Comparison of ENCODE assay signal across 20 mouse cellular contexts in genomic region chr11:61553015-61553754, GRCm38 (mm10). TPM values are rescaled to one million over a fixed set of nuclear protein-coding genes. Genes with fewer than 3 reads are reported as not detected.
DNase-seq lines count a peak whose midpoint lies in the region; ATAC-seq and TF ChIP-seq lines count a peak whose summit lies in the region.
"Had no signal": no experiment of that assay in that cellular context is flagged by ENCODE, and none has a peak within 500 bp of the region (broad histone marks: within the 10 kb centered on the region; RNA-seq: fewer than 3 reads in every experiment).

No protein-coding gene starts in this region.

- intact Hi-C loops in left cerebral cortex, adult 2 months (cut with DNase I): no loop called here

- no peak for DNase-seq in left cerebral cortex, adult 2 months (ENCODE audit: extremely low spot score in 1 of 2, low spot score in 2 of 2)
- DNase-seq in left cerebral cortex, adult 9 months (ENCODE audit: low spot score in 2 of 2): no peak
- peak; percentile 72 to 75 for DNase-seq in cerebellum, postnatal 25 days
- DNase-seq: B cell, adult 2 months; heart, adult 18-20 months; kidney, adult 11 months; lung, postnatal 10 days; thymus, postnatal 25 days had no signal

- H3K4me2 ChIP-seq in forebrain, embryonic 15.5 days (replicated peaks): no peak overlapping the region
- H3K4me2 ChIP-seq in forebrain, embryonic 12.5 days: no peak overlapping the region
- H3K4me2 ChIP-seq: forebrain, embryonic 13.5 days; limb, embryonic 13.5 days; liver, embryonic 15.5 days; neural tube, embryonic 12.5 days had no signal

- peaks cover 23% of the 10 kb centered on the region for H3K4me1 ChIP-seq in forebrain, embryonic 15.5 days
- H3K4me1 ChIP-seq in forebrain, embryonic 12.5 days: 0 out of 2 replicates have a peak, but pooled peaks cover 7% of the 10 kb centered on the region
- peaks cover 23% of the 10 kb centered on the region; the same call in 1 of the 2 replicates for H3K4me1 ChIP-seq in brown adipose tissue, adult 24 weeks (ENCODE audit: control insufficient read depth, insufficient read depth, insufficient read length, low read length)
- H3K4me1 ChIP-seq: limb, embryonic 13.5 days; liver, embryonic 15.5 days; neural tube, embryonic 12.5 days had no signal

- no peaks in the 10 kb centered on the region for H3K27me3 ChIP-seq in forebrain, embryonic 15.5 days
- H3K27me3 ChIP-seq in forebrain, embryonic 12.5 days: no peaks in the 10 kb centered on the region
- H3K27me3 ChIP-seq: forebrain, embryonic 13.5 days; limb, embryonic 13.5 days; liver, embryonic 15.5 days; neural tube, embryonic 12.5 days; Patski had no signal

- 0 out of 2 replicates have a peak overlapping the region, but pooled peaks have one; percentile 15 for H3K27ac ChIP-seq in forebrain, embryonic 15.5 days (replicated peaks)
- no peak overlapping the region for H3K27ac ChIP-seq in forebrain, embryonic 12.5 days
- H3K27ac ChIP-seq in left cerebral cortex, adult 2 months: peak overlapping the region; percentile 55
- 0 out of 2 replicates have a peak overlapping the region, but pooled peaks have one; percentile 13 for H3K27ac ChIP-seq in brown adipose tissue, adult 24 weeks (replicated peaks; ENCODE audit: low read depth, low read length)
- H3K27ac ChIP-seq: forebrain, embryonic 13.5 days; kidney, postnatal 0 days; limb, embryonic 13.5 days; liver, embryonic 15.5 days; neural tube, embryonic 12.5 days had no signal

- no peak for ATAC-seq in forebrain, embryonic 15.5 days (replicated peaks)
- no peak for ATAC-seq in forebrain, embryonic 12.5 days (ENCODE audit: low FRiP score)
- no peak for ATAC-seq in inflammation-experienced regulatory T-cells, adult 6 months
- no peak for ATAC-seq in megakaryocyte-erythroid progenitor cell, adult 5-6 weeks (replicated peaks; ENCODE audit: low FRiP score, low TSS enrichment, poor library complexity, severe bottlenecking)
- ATAC-seq: forebrain, embryonic 13.5 days; Patski had no signal

- H3K9ac ChIP-seq in forebrain, embryonic 15.5 days (replicated peaks): no peak overlapping the region
- H3K9ac ChIP-seq in forebrain, embryonic 12.5 days: no peak overlapping the region
- H3K9ac ChIP-seq: forebrain, embryonic 13.5 days; limb, embryonic 13.5 days; liver, embryonic 15.5 days; neural tube, embryonic 12.5 days had no signal

- no peaks in the 10 kb centered on the region for H3K36me3 ChIP-seq in forebrain, embryonic 15.5 days
- H3K36me3 ChIP-seq in forebrain, embryonic 12.5 days (replicated peaks): no peaks in the 10 kb centered on the region
- H3K36me3 ChIP-seq: liver, embryonic 15.5 days; neural tube, embryonic 12.5 days had no signal

- H3K9me3 ChIP-seq in forebrain, embryonic 15.5 days: no peaks in the 10 kb centered on the region
- no peaks in the 10 kb centered on the region for H3K9me3 ChIP-seq in forebrain, embryonic 12.5 days
- H3K9me3 ChIP-seq: forebrain, embryonic 13.5 days; limb, embryonic 13.5 days; liver, embryonic 15.5 days; neural tube, embryonic 12.5 days had no signal

- 62% methylated on average over 3 of the region's 3 CpGs for WGBS in forebrain, embryonic 15.5 days
- 82% methylated on average over 3 of the region's 3 CpGs for WGBS in forebrain, embryonic 12.5 days

- TF ChIP-seq CTCF in left cerebral cortex, adult 2 months (IDR thresholded peaks at IDR 0.05): peak; percentile 15

- no peak overlapping the region for H3K4me3 ChIP-seq in forebrain, embryonic 15.5 days
- H3K4me3 ChIP-seq in forebrain, embryonic 12.5 days (replicated peaks): no peak overlapping the region
- no peak overlapping the region for H3K4me3 ChIP-seq in left cerebral cortex, adult 2 months
- H3K4me3 ChIP-seq in brown adipose tissue, adult 24 weeks (ENCODE audit: insufficient read depth, low read depth, low read length): no peak overlapping the region
- H3K4me3 ChIP-seq: forebrain, embryonic 13.5 days; limb, embryonic 13.5 days; liver, embryonic 15.5 days; neural tube, embryonic 12.5 days had no signal

RNA-seq across cellular contexts. Expression of gene Epn2, which starts 26.3 kb away (rescaled TPM):
- polyA plus RNA-seq in forebrain, embryonic 15.5 days (2015; fragmentation: Nextera tagmentation; extraction: Ambion mirVana): 64.6 and 67.3 TPM in 2 replicates
- 35.5 and 37.8 TPM in 2 replicates for polyA plus RNA-seq in forebrain, embryonic 12.5 days (2016; fragmentation: Nextera tagmentation; extraction: Ambion mirVana)
- total RNA-seq in left cerebral cortex, adult 2 months (2021): 100 to 1,000 TPM; 113 TPM
- 20.2 and 29.1 TPM in 2 replicates for polyA plus RNA-seq in brown adipose tissue, adult 24 weeks (2012; ENCODE audit: insufficient read depth, insufficient read length, missing spikeins)
- under 1 TPM; 0.19 to 0.77 (median 0.30) TPM for polyA plus RNA-seq in inflammation-experienced regulatory T-cells, adult 6 months (2017; shearing (Covaris generic))
- 2.2 TPM in 1 of 2 replicates, not detected in the other for total RNA-seq in megakaryocyte-erythroid progenitor cell, adult 5-6 weeks (2014; fragmentation: Nextera tagmentation)
- total RNA-seq in megakaryocyte-erythroid progenitor cell, adult 5-6 weeks (2017): 0.38 and 4.1 TPM in 2 replicates
- total RNA-seq: monocyte, adult 5-6 weeks had no signal

RNA-seq across cellular contexts. Expression of gene B9d1, which starts 48.2 kb away (rescaled TPM):
- polyA plus RNA-seq in forebrain, embryonic 15.5 days (2015; fragmentation: Nextera tagmentation; extraction: Ambion mirVana): 38.8 and 42.8 TPM in 2 replicates
- polyA plus RNA-seq in forebrain, embryonic 12.5 days (2016; fragmentation: Nextera tagmentation; extraction: Ambion mirVana): 34.6 and 35.6 TPM in 2 replicates
- 10 to 100 TPM; 39.1 to 43.8 TPM for total RNA-seq in left cerebral cortex, adult 2 months (2021)
- 7.5 and 8.2 TPM in 2 replicates for polyA plus RNA-seq in brown adipose tissue, adult 24 weeks (2012; ENCODE audit: insufficient read depth, insufficient read length, missing spikeins)
- 1 to 10 TPM; 2.2 to 4.4 (median 2.4) TPM for polyA plus RNA-seq in inflammation-experienced regulatory T-cells, adult 6 months (2017; shearing (Covaris generic))
- total RNA-seq in megakaryocyte-erythroid progenitor cell, adult 5-6 weeks (2014; fragmentation: Nextera tagmentation): 4.3 and 8.6 TPM in 2 replicates
- total RNA-seq in megakaryocyte-erythroid progenitor cell, adult 5-6 weeks (2017): 3.4 and 10.4 TPM in 2 replicates
- total RNA-seq: monocyte, adult 5-6 weeks had no signal

RNA-seq across cellular contexts. Expression of gene Mapk7, which starts 59.0 kb away (rescaled TPM):
- polyA plus RNA-seq in forebrain, embryonic 15.5 days (2015; fragmentation: Nextera tagmentation; extraction: Ambion mirVana): 109 and 117 TPM in 2 replicates
- polyA plus RNA-seq in forebrain, embryonic 12.5 days (2016; fragmentation: Nextera tagmentation; extraction: Ambion mirVana): 93.4 and 95.7 TPM in 2 replicates
- total RNA-seq in left cerebral cortex, adult 2 months (2021): 10 to 100 TPM; 19.8 to 20.3 TPM
- polyA plus RNA-seq in brown adipose tissue, adult 24 weeks (2012; ENCODE audit: insufficient read depth, insufficient read length, missing spikeins): 3.0 and 3.7 TPM in 2 replicates
- 1 to 10 TPM; 5.6 to 8.9 (median 8.1) TPM for polyA plus RNA-seq in inflammation-experienced regulatory T-cells, adult 6 months (2017; shearing (Covaris generic))
- total RNA-seq in megakaryocyte-erythroid progenitor cell, adult 5-6 weeks (2014; fragmentation: Nextera tagmentation): 6.8 and 15.5 TPM in 2 replicates
- 5.1 and 9.5 TPM in 2 replicates for total RNA-seq in megakaryocyte-erythroid progenitor cell, adult 5-6 weeks (2017)

Comparison
In these comparisons a context has a peak if more than half of its experiments do, and no peak if none do; other contexts are left out.
1. DNase-seq: peak in cerebellum, postnatal 25 days (2 of 2); none in left cerebral cortex, adult 2 months (0 of 2) and left cerebral cortex, adult 9 months (0 of 2).
2. RNA of gene Epn2, which starts 26.3 kb away (polyA plus RNA-seq): 64.6 to 67.3 TPM in forebrain, embryonic 15.5 days, 35.5 to 37.8 TPM in forebrain, embryonic 12.5 days and 20.2 to 29.1 TPM in brown adipose tissue, adult 24 weeks; 0.19 to 0.77 TPM in inflammation-experienced regulatory T-cells, adult 6 months; every median in the first group is over 10 times any median in the second.